Mouse (Mus musculus): ENCODE measurements at regions not wholly inside any gene's neighbourhood (a gene's known extent, or its start where the extent isn't known, plus 50 kb on each side); places are given as distances from the start of the nearest gene placed in this dataset.

DNA sequence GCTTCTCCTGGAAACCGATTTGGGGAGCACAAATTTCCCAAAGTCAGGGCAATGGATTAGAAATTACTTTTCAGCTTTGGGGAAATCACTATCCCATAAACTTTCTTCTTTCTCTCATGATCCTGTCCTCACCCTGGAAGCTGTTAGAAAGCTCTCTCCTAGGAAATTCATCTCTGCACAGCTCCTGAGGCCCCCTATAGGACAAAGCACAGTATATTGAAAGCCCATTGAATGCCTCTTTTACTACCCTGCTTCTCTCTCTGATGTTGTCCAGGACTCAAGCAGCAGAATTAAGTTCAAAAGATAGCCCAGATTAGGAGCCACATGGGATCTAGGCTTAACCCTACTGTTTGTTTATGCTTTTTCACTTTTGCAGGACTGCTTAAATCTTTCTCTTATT, 139.3 kb upstream of the Rnf219 start:
- Histone ChIP-seq H3K36me3 (ENCODE audit: control insufficient read depth, insufficient read depth, low read length) (no peaks in the 10 kb centered on the region), H3K4me2 (ENCODE audit: low read depth, low read length) (no peak overlapping the region), H3K9me3 (ENCODE audit: control insufficient read depth, low read length) (no peaks in the 10 kb centered on the region), H3K4me1 (replicated peaks; ENCODE audit: control insufficient read depth, insufficient read depth, low read length) (no peaks in the 10 kb centered on the region), H3K4me3 (ENCODE audit: low read length) (no peak overlapping the region), H3K9ac (ENCODE audit: low read length) (no peak overlapping the region), H3K27ac (ENCODE audit: low read length) (no peak overlapping the region), H3K27me3 (ENCODE audit: control insufficient read depth, insufficient read depth, low read depth, low read length) (no peaks in the 10 kb centered on the region)
- no peak for ATAC-seq (ENCODE audit: low read depth)
- WGBS = 55% methylated on average over 1 of the region's 1 CpGs

DNA sequence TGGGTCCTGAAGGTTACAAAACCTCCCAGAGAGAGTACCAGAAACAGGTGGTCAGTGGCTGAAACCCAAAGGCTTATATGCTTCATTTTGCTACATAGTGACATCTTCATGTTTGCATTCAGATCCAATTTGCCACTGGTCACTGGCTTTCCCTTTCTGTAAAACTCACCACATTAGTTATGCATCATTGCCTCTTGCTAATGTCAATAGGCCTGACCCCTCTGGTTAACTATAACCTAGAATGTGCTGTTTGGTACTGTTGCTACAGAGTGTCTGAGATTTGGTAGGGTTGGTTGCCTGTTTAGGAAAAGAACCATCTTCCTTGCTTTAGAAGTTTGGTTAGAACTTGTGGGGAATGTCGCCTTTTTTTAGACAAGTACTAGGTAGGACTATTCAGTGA, 136.3 kb upstream of the Rnf219 start:
- Histone ChIP-seq H3K36me3 (ENCODE audit: control insufficient read depth, insufficient read depth, low read length) (no peaks in the 10 kb centered on the region), H3K4me1 (replicated peaks; ENCODE audit: control insufficient read depth, insufficient read depth, low read length) (no peaks in the 10 kb centered on the region), H3K9me3 (ENCODE audit: control insufficient read depth, low read length) (no peaks in the 10 kb centered on the region), H3K9ac (ENCODE audit: low read length) (no peak overlapping the region), H3K27ac (ENCODE audit: low read length) (no peak overlapping the region), H3K27me3 (ENCODE audit: control insufficient read depth, insufficient read depth, low read depth, low read length) (no peaks in the 10 kb centered on the region), H3K4me2 (ENCODE audit: low read depth, low read length) (no peak overlapping the region), H3K4me3 (ENCODE audit: low read length) (no peak overlapping the region)
- no peak for ATAC-seq (ENCODE audit: low read depth)
- 79% methylated on average over 1 of the region's 1 CpGs for WGBS

DNA sequence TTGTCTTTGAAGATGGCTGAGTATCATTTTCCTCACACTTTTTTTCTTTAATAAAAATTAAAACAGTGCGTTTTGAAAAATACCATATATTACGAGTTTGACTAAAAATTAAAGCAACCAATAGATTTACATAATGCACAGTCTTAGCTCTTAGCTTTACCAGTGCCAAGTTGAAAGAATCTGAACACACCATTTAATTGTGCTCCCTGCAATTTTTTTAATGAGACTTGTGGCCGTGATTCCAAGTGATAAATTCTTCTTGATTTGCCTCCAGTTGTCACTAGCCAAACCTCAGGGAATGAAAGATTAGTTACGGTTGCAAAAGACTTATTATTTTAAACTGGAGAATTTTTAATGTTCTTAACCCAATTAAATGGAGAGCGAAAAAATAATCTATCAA, 127.5 kb upstream of the Rnf219 start:
- Histone ChIP-seq H3K27ac (ENCODE audit: low read length) (no peak overlapping the region), H3K9ac (ENCODE audit: low read length) (no peak overlapping the region), H3K36me3 (ENCODE audit: control insufficient read depth, insufficient read depth, low read length) (no peaks in the 10 kb centered on the region), H3K9me3 (ENCODE audit: control insufficient read depth, low read length) (no peaks in the 10 kb centered on the region), H3K4me3 (ENCODE audit: low read length) (no peak overlapping the region), H3K4me1 (replicated peaks; ENCODE audit: control insufficient read depth, insufficient read depth, low read length) (no peaks in the 10 kb centered on the region), H3K4me2 (ENCODE audit: low read depth, low read length) (no peak overlapping the region), H3K27me3 (ENCODE audit: control insufficient read depth, insufficient read depth, low read depth, low read length) (no peaks in the 10 kb centered on the region)
- no peak for ATAC-seq (ENCODE audit: low read depth)
- WGBS = 82% methylated on average over 5 of the region's 5 CpGs

DNA sequence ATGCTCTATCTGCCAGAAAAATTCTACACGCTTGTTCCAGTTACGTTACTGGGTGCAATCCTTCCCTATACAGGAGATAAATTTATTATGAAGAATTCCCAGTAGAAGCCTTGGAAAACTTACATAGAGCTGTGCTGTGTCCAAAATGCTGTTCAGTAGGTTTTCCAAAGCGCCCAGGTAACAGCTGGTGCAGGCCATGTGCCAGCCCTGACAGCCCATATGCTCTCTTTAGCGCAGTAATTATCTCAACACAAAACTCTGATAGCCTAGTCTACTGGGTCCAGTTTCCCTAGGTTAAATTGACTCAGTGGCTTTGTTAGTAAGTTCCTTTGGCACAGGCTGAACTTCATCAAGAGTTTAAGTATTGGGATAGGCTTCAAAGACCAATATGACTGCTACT, 122.2 kb upstream of the Rnf219 start:
- 89% methylated on average over 4 of the region's 4 CpGs for WGBS
- Histone ChIP-seq H3K27ac (ENCODE audit: low read length) (no peak overlapping the region), H3K4me1 (replicated peaks; ENCODE audit: control insufficient read depth, insufficient read depth, low read length) (no peaks in the 10 kb centered on the region), H3K4me3 (ENCODE audit: low read length) (no peak overlapping the region), H3K9me3 (ENCODE audit: control insufficient read depth, low read length) (no peaks in the 10 kb centered on the region), H3K9ac (ENCODE audit: low read length) (no peak overlapping the region), H3K27me3 (ENCODE audit: control insufficient read depth, insufficient read depth, low read depth, low read length) (no peaks in the 10 kb centered on the region), H3K36me3 (ENCODE audit: control insufficient read depth, insufficient read depth, low read length) (no peaks in the 10 kb centered on the region), H3K4me2 (ENCODE audit: low read depth, low read length) (no peak overlapping the region)
- ATAC-seq (ENCODE audit: low read depth) = no peak

DNA sequence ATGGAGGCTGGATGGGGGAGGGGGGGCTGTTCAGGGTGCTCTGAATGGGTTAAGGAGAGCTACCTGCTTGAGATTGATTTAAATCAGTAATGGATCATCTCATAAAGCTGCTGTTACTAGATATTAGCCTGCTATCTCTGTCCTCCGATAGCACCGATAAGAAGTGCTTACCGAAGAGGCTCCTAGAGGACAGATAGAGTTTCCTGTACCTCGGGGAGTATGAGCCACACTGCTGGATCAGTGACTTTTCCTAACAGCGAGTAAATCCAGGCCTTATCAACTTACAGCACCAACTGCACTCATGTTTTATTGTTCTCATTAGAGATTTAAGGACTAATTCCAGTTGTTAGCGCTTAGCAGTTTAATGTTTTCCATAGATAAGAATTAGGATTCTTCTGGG, 120.3 kb upstream of the Rnf219 start:
- H3K9me3 ChIP-seq (ENCODE audit: control insufficient read depth, low read length) = no peaks in the 10 kb centered on the region
- no peak overlapping the region for H3K27ac ChIP-seq (ENCODE audit: low read length)
- no peaks in the 10 kb centered on the region for H3K4me1 ChIP-seq (replicated peaks; ENCODE audit: control insufficient read depth, insufficient read depth, low read length)
- no peak overlapping the region for H3K4me2 ChIP-seq (ENCODE audit: low read depth, low read length)
- H3K9ac ChIP-seq (ENCODE audit: low read length) = no peak overlapping the region
- WGBS = 44% methylated on average over 6 of the region's 6 CpGs
- no peak for ATAC-seq (ENCODE audit: low read depth)
- H3K27me3 ChIP-seq (ENCODE audit: control insufficient read depth, insufficient read depth, low read depth, low read length) = no peaks in the 10 kb centered on the region
- no peaks in the 10 kb centered on the region for H3K36me3 ChIP-seq (ENCODE audit: control insufficient read depth, insufficient read depth, low read length)
- H3K4me3 ChIP-seq (ENCODE audit: low read length) = no peak overlapping the region

DNA sequence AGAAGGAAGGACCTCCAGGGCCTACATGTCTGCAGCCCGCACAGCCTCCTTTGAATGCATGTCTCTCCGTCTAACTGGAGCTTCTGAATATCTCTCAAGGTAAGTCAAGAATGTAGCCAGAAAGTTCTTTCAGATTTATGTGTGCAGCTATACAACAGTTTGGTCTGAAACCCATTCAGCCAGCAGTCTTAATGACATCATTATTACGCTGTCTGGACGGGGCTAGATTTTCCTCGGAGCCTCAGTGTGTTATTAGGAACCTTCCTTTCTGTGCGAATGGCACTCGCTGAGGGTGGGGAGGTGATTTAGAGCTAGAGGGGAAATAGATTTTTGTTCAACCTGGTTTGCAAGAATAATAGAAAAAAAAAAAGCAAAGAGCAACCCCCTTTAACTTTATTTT, 116.9 kb upstream of the Rnf219 start:
- Histone ChIP-seq H3K27ac (ENCODE audit: low read length) (no peak overlapping the region), H3K4me2 (ENCODE audit: low read depth, low read length) (no peak overlapping the region), H3K27me3 (ENCODE audit: control insufficient read depth, insufficient read depth, low read depth, low read length) (no peaks in the 10 kb centered on the region), H3K9ac (ENCODE audit: low read length) (no peak overlapping the region), H3K9me3 (ENCODE audit: control insufficient read depth, low read length) (no peaks in the 10 kb centered on the region), H3K4me3 (ENCODE audit: low read length) (no peak overlapping the region), H3K36me3 (ENCODE audit: control insufficient read depth, insufficient read depth, low read length) (no peaks in the 10 kb centered on the region), H3K4me1 (replicated peaks; ENCODE audit: control insufficient read depth, insufficient read depth, low read length) (no peaks in the 10 kb centered on the region)
- no peak for ATAC-seq (ENCODE audit: low read depth)
- WGBS = 77% methylated on average over 7 of the region's 7 CpGs

DNA sequence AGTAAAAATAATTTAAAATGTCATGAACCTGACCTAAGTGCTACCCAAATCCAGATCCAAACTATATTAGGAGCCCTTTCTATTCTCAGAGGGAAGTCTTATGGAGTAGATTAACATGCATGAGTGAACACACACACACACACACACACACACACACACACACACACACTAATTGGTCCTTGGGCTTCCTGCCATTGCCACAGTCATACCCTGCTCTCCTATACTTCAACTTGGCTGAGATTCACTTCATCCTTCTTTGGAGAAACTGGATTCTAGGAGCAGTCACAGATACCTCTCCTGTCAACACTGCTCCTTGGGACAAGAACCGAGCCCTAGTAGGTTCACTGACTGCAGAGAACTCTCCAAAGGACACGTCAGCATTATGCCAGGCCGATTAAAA, 89.0 kb upstream of the Rnf219 start:
- no peak overlapping the region for H3K27ac ChIP-seq (ENCODE audit: low read length)
- no peak for ATAC-seq (ENCODE audit: low read depth)
- H3K4me3 ChIP-seq (ENCODE audit: low read length) = no peak overlapping the region
- no peak overlapping the region for H3K4me2 ChIP-seq (ENCODE audit: low read depth, low read length)
- no peaks in the 10 kb centered on the region for H3K9me3 ChIP-seq (ENCODE audit: control insufficient read depth, low read length)
- WGBS = 76% methylated on average over 3 of the region's 3 CpGs
- H3K9ac ChIP-seq (ENCODE audit: low read length) = no peak overlapping the region
- H3K36me3 ChIP-seq (ENCODE audit: control insufficient read depth, insufficient read depth, low read length) = no peaks in the 10 kb centered on the region
- H3K27me3 ChIP-seq (ENCODE audit: control insufficient read depth, insufficient read depth, low read depth, low read length) = no peaks in the 10 kb centered on the region
- no peaks in the 10 kb centered on the region for H3K4me1 ChIP-seq (replicated peaks; ENCODE audit: control insufficient read depth, insufficient read depth, low read length)

DNA sequence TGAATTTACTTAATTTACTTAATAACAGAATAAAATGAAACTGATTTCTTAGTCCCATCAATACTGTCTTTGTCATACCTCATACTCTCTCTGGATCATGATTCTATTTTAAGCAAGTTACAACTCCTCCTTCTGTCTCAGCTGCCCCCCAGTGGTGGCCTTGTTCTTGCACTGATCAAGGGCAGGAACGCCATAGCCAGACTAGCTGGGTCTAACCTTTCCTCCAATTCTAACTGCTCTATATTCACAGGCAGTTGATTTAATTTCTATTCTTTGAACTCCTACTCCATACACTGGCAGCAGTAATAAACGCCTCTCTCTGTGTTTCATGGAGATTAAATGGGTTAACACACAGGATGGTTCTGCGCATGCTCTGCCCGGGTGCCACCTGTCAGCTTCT, 87.9 kb upstream of the Rnf219 start:
- H3K27me3 ChIP-seq (ENCODE audit: control insufficient read depth, insufficient read depth, low read depth, low read length) = no peaks in the 10 kb centered on the region
- no peak for ATAC-seq (ENCODE audit: low read depth)
- no peak overlapping the region for H3K9ac ChIP-seq (ENCODE audit: low read length)
- WGBS = 75% methylated on average over 4 of the region's 4 CpGs
- H3K27ac ChIP-seq (ENCODE audit: low read length) = no peak overlapping the region
- no peaks in the 10 kb centered on the region for H3K36me3 ChIP-seq (ENCODE audit: control insufficient read depth, insufficient read depth, low read length)
- H3K4me3 ChIP-seq (ENCODE audit: low read length) = no peak overlapping the region
- no peaks in the 10 kb centered on the region for H3K9me3 ChIP-seq (ENCODE audit: control insufficient read depth, low read length)
- no peaks in the 10 kb centered on the region for H3K4me1 ChIP-seq (replicated peaks; ENCODE audit: control insufficient read depth, insufficient read depth, low read length)
- H3K4me2 ChIP-seq (ENCODE audit: low read depth, low read length) = no peak overlapping the region

DNA sequence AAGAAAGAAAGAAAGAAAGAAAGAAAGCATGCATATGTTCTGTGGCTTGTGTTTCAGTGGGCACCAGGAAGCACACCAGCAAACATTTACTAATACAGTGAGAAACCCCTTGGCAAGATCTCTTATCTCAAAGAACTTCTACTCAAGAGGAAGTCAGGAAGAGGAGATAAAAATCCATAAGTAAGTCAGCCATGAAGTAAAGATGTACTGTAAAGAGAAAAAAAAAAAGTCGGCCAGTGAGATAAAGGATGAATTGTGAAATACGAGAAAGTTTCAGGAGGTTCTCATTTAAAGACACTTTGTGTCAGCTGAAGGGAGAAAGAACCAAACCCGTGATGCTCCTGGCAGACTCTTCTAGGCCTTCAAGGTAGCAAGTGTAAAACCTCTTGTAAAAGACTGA, 72.4 kb upstream of the Rnf219 start:
- Histone ChIP-seq H3K27ac (ENCODE audit: low read length) (no peak overlapping the region), H3K27me3 (ENCODE audit: control insufficient read depth, insufficient read depth, low read depth, low read length) (no peaks in the 10 kb centered on the region), H3K36me3 (ENCODE audit: control insufficient read depth, insufficient read depth, low read length) (no peaks in the 10 kb centered on the region), H3K9me3 (ENCODE audit: control insufficient read depth, low read length) (no peaks in the 10 kb centered on the region), H3K4me1 (replicated peaks; ENCODE audit: control insufficient read depth, insufficient read depth, low read length) (no peaks in the 10 kb centered on the region), H3K4me2 (ENCODE audit: low read depth, low read length) (no peak overlapping the region), H3K4me3 (ENCODE audit: low read length) (no peak overlapping the region), H3K9ac (ENCODE audit: low read length) (no peak overlapping the region)
- ATAC-seq (ENCODE audit: low read depth) = no peak
- 47% methylated on average over 3 of the region's 3 CpGs for WGBS
